ENCODE assay signal across 26 mouse cellular contexts in the genomic region with DNA sequence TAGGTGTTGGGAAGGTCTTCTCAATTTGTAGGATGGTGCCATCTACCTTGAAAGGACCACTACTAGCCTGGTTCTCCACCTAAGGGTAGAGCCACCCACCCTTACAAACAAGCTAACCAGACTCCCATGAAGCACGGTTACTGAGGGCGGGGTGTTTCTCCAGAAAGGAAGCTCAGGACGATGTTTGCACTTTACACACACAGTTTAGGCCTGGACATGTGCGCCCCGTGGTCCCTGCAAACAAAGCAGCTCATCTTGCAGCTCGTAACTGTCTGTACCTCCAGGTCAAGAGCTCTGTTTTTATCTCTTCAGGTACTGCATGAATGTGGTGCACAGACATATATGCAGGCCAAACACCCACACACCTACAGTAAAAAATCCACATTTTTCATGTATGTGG. TPM values are rescaled to one million over a fixed set of nuclear protein-coding genes. Genes with fewer than 3 reads are reported as not detected.
DNase-seq lines count a peak whose midpoint lies in the region; ATAC-seq and TF ChIP-seq lines count a peak whose summit lies in the region.
"Had no signal": no experiment of that assay in that cellular context is flagged by ENCODE, and none has a peak within 500 bp of the region (broad histone marks: within the 10 kb centered on the region; RNA-seq: fewer than 3 reads in every experiment).

No protein-coding gene starts in this region.

- no peak overlapping the region for H3K27ac ChIP-seq in heart, embryonic 10.5 days
- H3K27ac ChIP-seq in heart, embryonic 11.5 days (ENCODE audit: low read depth, low read length) = no peak overlapping the region
- 0 out of 2 replicates have a peak overlapping the region, but pooled peaks have one; percentile 43 for H3K27ac ChIP-seq in heart, embryonic 16.5 days (ENCODE audit: low read length)
- peak overlapping the region; percentile 68 for H3K27ac ChIP-seq in left cerebral cortex, adult 2 months
- peak overlapping the region; percentile 11; the same call in 1 of the 2 replicates for H3K27ac ChIP-seq in cortical plate, adult 2 months (ENCODE audit: insufficient read depth, low read length)
- H3K27ac ChIP-seq: embryonic facial prominence, embryonic 10.5 days; embryonic facial prominence, embryonic 13.5 days; forebrain, embryonic 12.5 days; forebrain, embryonic 15.5 days; heart, embryonic 15.5 days; hindbrain, embryonic 12.5 days; hindbrain, embryonic 15.5 days had no signal

- H3K4me2 ChIP-seq in heart, embryonic 11.5 days = no peak overlapping the region
- no peak overlapping the region for H3K4me2 ChIP-seq in heart, embryonic 16.5 days (ENCODE audit: low read depth, low read length)
- H3K4me2 ChIP-seq: embryonic facial prominence, embryonic 13.5 days; forebrain, embryonic 12.5 days; forebrain, embryonic 15.5 days; heart, embryonic 15.5 days; hindbrain, embryonic 12.5 days; hindbrain, embryonic 15.5 days had no signal

- no peaks in the 10 kb centered on the region for H3K4me1 ChIP-seq in heart, embryonic 10.5 days
- H3K4me1 ChIP-seq in heart, embryonic 11.5 days (ENCODE audit: control insufficient read depth, insufficient read depth, low read length) = no peaks in the 10 kb centered on the region
- no peaks in the 10 kb centered on the region for H3K4me1 ChIP-seq in heart, embryonic 16.5 days (ENCODE audit: control insufficient read depth, insufficient read depth, low read length)
- H3K4me1 ChIP-seq in cortical plate, adult 2 months (ENCODE audit: control insufficient read depth, insufficient read depth, low read length) = peaks cover 4% of the 10 kb centered on the region
- H3K4me1 ChIP-seq: embryonic facial prominence, embryonic 10.5 days; embryonic facial prominence, embryonic 13.5 days; forebrain, embryonic 12.5 days; forebrain, embryonic 15.5 days; heart, embryonic 15.5 days; hindbrain, embryonic 12.5 days; hindbrain, embryonic 15.5 days had no signal

- no peak for TF ChIP-seq CTCF in left cerebral cortex, adult 2 months (IDR thresholded peaks at IDR 0.05)
- TF ChIP-seq CTCF in cortical plate, adult 2 months (IDR thresholded peaks at IDR 0.05; ENCODE audit: extremely low read depth, insufficient read depth, low read length) = no peak

- no peak for TF ChIP-seq POLR2A in cortical plate, adult 2 months (IDR thresholded peaks at IDR 0.05; ENCODE audit: extremely low read depth, insufficient read depth, low read length)

- intact Hi-C loops in heart, postnatal 10 days (cut with DNase I) = no loop called here
- intact Hi-C loops in left cerebral cortex, adult 2 months (cut with DNase I) = loop anchor here (1.0 to 5.0 kb wide), 3 partner anchors 13 to 96 kb away; no protein-coding TSS in a partner anchor
- intact Hi-C loops in left cerebral cortex, postnatal 10 days (cut with DNase I) = loop anchor here (5.0 kb wide), 1 partner anchor 96 kb away; no protein-coding TSS in a partner anchor

- H3K36me3 ChIP-seq in heart, embryonic 10.5 days = peaks cover 91% of the 10 kb centered on the region
- peaks cover 35% of the 10 kb centered on the region for H3K36me3 ChIP-seq in heart, embryonic 11.5 days (ENCODE audit: control insufficient read depth, insufficient read depth, low read length)
- peaks cover 48% of the 10 kb centered on the region for H3K36me3 ChIP-seq in heart, embryonic 16.5 days (ENCODE audit: control insufficient read depth, insufficient read depth)

- no peak overlapping the region for H3K9ac ChIP-seq in heart, embryonic 11.5 days (ENCODE audit: low read depth, low read length)
- no peak overlapping the region for H3K9ac ChIP-seq in heart, embryonic 16.5 days (ENCODE audit: low read length)
- H3K9ac ChIP-seq: embryonic facial prominence, embryonic 13.5 days; forebrain, embryonic 12.5 days; forebrain, embryonic 15.5 days; heart, embryonic 15.5 days; hindbrain, embryonic 12.5 days; hindbrain, embryonic 15.5 days had no signal

- 96% methylated on average over 6 of the region's 6 CpGs for WGBS in heart, embryonic 10.5 days
- WGBS in heart, embryonic 11.5 days (ENCODE audit: insufficient replicate concordance) = 94% methylated on average over 6 of the region's 6 CpGs
- WGBS in heart, embryonic 16.5 days = 93% methylated on average over 6 of the region's 6 CpGs

- no peak for ATAC-seq in heart, embryonic 11.5 days (replicated peaks; ENCODE audit: insufficient number of reproducible peaks, low FRiP score, low TSS enrichment)
- ATAC-seq in heart, embryonic 16.5 days (replicated peaks; ENCODE audit: extremely low read depth, insufficient read depth, low FRiP score) = no peak
- ATAC-seq: forebrain, embryonic 15.5 days; intestine, postnatal 0 days had no signal

- no peaks in the 10 kb centered on the region for H3K27me3 ChIP-seq in heart, embryonic 10.5 days (ENCODE audit: insufficient read depth, poor library complexity, severe bottlenecking)
- no peaks in the 10 kb centered on the region for H3K27me3 ChIP-seq in heart, embryonic 11.5 days (ENCODE audit: control insufficient read depth, insufficient read depth, low read length)
- H3K27me3 ChIP-seq in heart, embryonic 16.5 days (ENCODE audit: control insufficient read depth, insufficient read depth, low read length) = no peaks in the 10 kb centered on the region
- H3K27me3 ChIP-seq: embryonic facial prominence, embryonic 13.5 days; forebrain, embryonic 12.5 days; forebrain, embryonic 15.5 days; heart, embryonic 15.5 days; hindbrain, embryonic 12.5 days; hindbrain, embryonic 15.5 days had no signal

- DNase-seq in heart, embryonic 10.5 days (ENCODE audit: low spot score) = peak; percentile 54
- DNase-seq in heart, postnatal 10 days = no peak
- no peak for DNase-seq in left cerebral cortex, adult 2 months (ENCODE audit: extremely low spot score in 1 of 2, low spot score in 2 of 2)
- no peak for DNase-seq in left cerebral cortex, postnatal 10 days (ENCODE audit: extremely low spot score in 1 of 2, low spot score in 2 of 2)
- no peak for DNase-seq in thymus, adult 18-20 months
- DNase-seq: adrenal gland, adult 2 months; adrenal gland, postnatal 14 days; cerebellum, adult 11 months; cerebellum, adult 2 months; cerebellum, adult 9-11 months; embryo, embryonic 11 days; kidney, adult 2 months had no signal

- H3K4me3 ChIP-seq in heart, embryonic 10.5 days = no peak overlapping the region
- no peak overlapping the region for H3K4me3 ChIP-seq in heart, embryonic 11.5 days (ENCODE audit: low read depth, low read length)
- no peak overlapping the region for H3K4me3 ChIP-seq in heart, embryonic 16.5 days (ENCODE audit: low read length)
- H3K4me3 ChIP-seq in left cerebral cortex, adult 2 months = no peak overlapping the region
- H3K4me3 ChIP-seq in cortical plate, adult 2 months (ENCODE audit: insufficient read depth, low read length) = no peak overlapping the region
- H3K4me3 ChIP-seq: embryonic facial prominence, embryonic 10.5 days; embryonic facial prominence, embryonic 13.5 days; erythroblast, embryonic 14.5 days; forebrain, embryonic 12.5 days; forebrain, embryonic 15.5 days; gastrocnemius, adult 2 months; heart, embryonic 15.5 days; hindbrain, embryonic 12.5 days; hindbrain, embryonic 15.5 days had no signal

- no peaks in the 10 kb centered on the region for H3K9me3 ChIP-seq in heart, embryonic 10.5 days
- H3K9me3 ChIP-seq in heart, embryonic 11.5 days (replicated peaks; ENCODE audit: control insufficient read depth, low read length) = no peaks in the 10 kb centered on the region
- H3K9me3 ChIP-seq in heart, embryonic 16.5 days (replicated peaks; ENCODE audit: control insufficient read depth, low read length) = no peaks in the 10 kb centered on the region
- H3K9me3 ChIP-seq: embryonic facial prominence, embryonic 10.5 days; embryonic facial prominence, embryonic 13.5 days; forebrain, embryonic 12.5 days; forebrain, embryonic 15.5 days; heart, embryonic 15.5 days; hindbrain, embryonic 12.5 days; hindbrain, embryonic 15.5 days had no signal

RNA-seq across cellular contexts. Expression of a gene that starts 13.2 kb away (rescaled TPM):
- polyA plus RNA-seq in heart, embryonic 10.5 days (2016; fragmentation: Nextera tagmentation; extraction: Ambion mirVana) = 61.5 and 79.9 TPM in 2 replicates
- polyA plus RNA-seq in heart, embryonic 11.5 days (2014; fragmentation: Nextera tagmentation; extraction: Ambion mirVana) = 53.9 and 56.9 TPM in 2 replicates
- polyA plus RNA-seq in heart, embryonic 16.5 days (2015; fragmentation: Nextera tagmentation; extraction: Ambion mirVana) = 42.5 and 48.1 TPM in 2 replicates
- 10 to 100 TPM; 23.8 to 25.0 TPM for total RNA-seq in heart, postnatal 10 days (2021)
- total RNA-seq in left cerebral cortex, adult 2 months (2021) = 10 to 100 TPM; 36.4 to 39.4 TPM
- total RNA-seq in left cerebral cortex, postnatal 10 days (2021) = 10 to 100 TPM; 25.6 to 27.4 TPM
- polyA plus RNA-seq in cortical plate, adult 2 months (2012; rRNA removed) = 30.6 and 31.1 TPM in 2 replicates

RNA-seq across cellular contexts. Expression of a gene that starts 28.9 kb away (rescaled TPM):
- 8.7 and 9.8 TPM in 2 replicates for polyA plus RNA-seq in heart, embryonic 10.5 days (2016; fragmentation: Nextera tagmentation; extraction: Ambion mirVana)
- 6.0 and 8.0 TPM in 2 replicates for polyA plus RNA-seq in heart, embryonic 11.5 days (2014; fragmentation: Nextera tagmentation; extraction: Ambion mirVana)
- 11.7 and 12.4 TPM in 2 replicates for polyA plus RNA-seq in heart, embryonic 16.5 days (2015; fragmentation: Nextera tagmentation; extraction: Ambion mirVana)
- 10 to 100 TPM; 27.1 to 27.6 TPM for total RNA-seq in heart, postnatal 10 days (2021)
- 10 to 100 TPM; 20.2 to 26.5 TPM for total RNA-seq in left cerebral cortex, adult 2 months (2021)
- total RNA-seq in left cerebral cortex, postnatal 10 days (2021) = 1 to 10 TPM; 6.7 to 7.1 TPM
- 8.7 and 9.3 TPM in 2 replicates for polyA plus RNA-seq in cortical plate, adult 2 months (2012; rRNA removed)

RNA-seq across cellular contexts. Expression of a gene that starts 36.6 kb away (rescaled TPM):
- polyA plus RNA-seq in heart, embryonic 10.5 days (2016; fragmentation: Nextera tagmentation; extraction: Ambion mirVana) = 0.25 TPM in 1 of 2 replicates, not detected in the other
- polyA plus RNA-seq in heart, embryonic 11.5 days (2014; fragmentation: Nextera tagmentation; extraction: Ambion mirVana) = 0.08 and 0.17 TPM in 2 replicates
- 0.22 and 0.26 TPM in 2 replicates for polyA plus RNA-seq in heart, embryonic 16.5 days (2015; fragmentation: Nextera tagmentation; extraction: Ambion mirVana)
- total RNA-seq in heart, postnatal 10 days (2021) = 1 to 10 TPM; 1.9 to 2.4 TPM
- total RNA-seq in left cerebral cortex, adult 2 months (2021) = 1 to 10 TPM; 1.7 to 2.0 TPM
- 1 to 10 TPM; 5.6 to 6.1 TPM for total RNA-seq in left cerebral cortex, postnatal 10 days (2021)
- polyA plus RNA-seq in cortical plate, adult 2 months (2012; rRNA removed) = 0.92 and 0.98 TPM in 2 replicates
- total RNA-seq: hematopoietic stem cell, adult 5-6 weeks had no signal
- polyA plus RNA-seq: erythroblast, embryonic 14.5 days had no signal

Comparison
In these comparisons a context has a peak if more than half of its experiments do, and no peak if none do; other contexts are left out.
1. H3K27ac ChIP-seq: peak in heart, embryonic 16.5 days (single experiment), left cerebral cortex, adult 2 months (single experiment) and cortical plate, adult 2 months (single experiment); none in heart, embryonic 10.5 days (single experiment) and heart, embryonic 11.5 days (single experiment).